Mouse (Mus musculus): ENCODE measurements around the gene Nckap5l.

Gene Nckap5l

GRCm38 (mm10) chr15:99457606-99458401, at the start of gene Nckap5l:
Gene Nckap5l (minus strand): TSS chr15:99457748.
- peak; percentile 89 to 94 for DNase-seq

GRCm38 (mm10) chr15:99505324-99506095, 48.0 kb upstream of the Nckap5l start:
- DNase-seq = peak; percentile 76 to 88

GRCm38 (mm10) chr15:99503256-99503655, 45.7 kb upstream of the Nckap5l start:
- DNase-seq = no peak

- no peak for DNase-seq
Observed at GRCm38 (mm10) chr15:99502311-99502831, 44.8 kb upstream of the Nckap5l start.

- DNase-seq = no peak
Observed at GRCm38 (mm10) chr15:99501292-99502260, 44.0 kb upstream of the Nckap5l start.

- peak; percentile 72 to 85 for DNase-seq
Observed at GRCm38 (mm10) chr15:99500320-99500719, 42.8 kb upstream of the Nckap5l start.

- no peak for DNase-seq
Observed at GRCm38 (mm10) chr15:99499726-99500125, 42.2 kb upstream of the Nckap5l start.

GRCm38 (mm10) chr15:99498781-99499180, 41.2 kb upstream of the Nckap5l start:
- DNase-seq = peak; percentile 68 to 86

- DNase-seq = no peak
Observed at GRCm38 (mm10) chr15:99498356-99498755, 40.8 kb upstream of the Nckap5l start.

- peak; percentile 89 to 92 for DNase-seq
Observed at GRCm38 (mm10) chr15:99497527-99498242, 40.1 kb upstream of the Nckap5l start.

GRCm38 (mm10) chr15:99497061-99497460, 39.5 kb upstream of the Nckap5l start:
- DNase-seq = peak; percentile 59 to 66

GRCm38 (mm10) chr15:99484745-99485144, 27.2 kb upstream of the Nckap5l start:
- no peak for DNase-seq

GRCm38 (mm10) chr15:99475814-99476213, 18.3 kb upstream of the Nckap5l start:
- DNase-seq = no peak

- peak; percentile 87 to 92 for DNase-seq
Observed at GRCm38 (mm10) chr15:99474576-99474926, 17.0 kb upstream of the Nckap5l start, which contains the start of gene Bcdin3d. Gene Bcdin3d (minus strand): TSS chr15:99474730.

GRCm38 (mm10) chr15:99473801-99474575, 16.4 kb upstream of the Nckap5l start:
- DNase-seq = peak; percentile 67 to 72

GRCm38 (mm10) chr15:99472972-99473371, 15.4 kb upstream of the Nckap5l start:
- no peak for DNase-seq

GRCm38 (mm10) chr15:99471677-99472063, 14.1 kb upstream of the Nckap5l start:
- no peak for DNase-seq

- DNase-seq = peak; percentile 49 to 65
Observed at GRCm38 (mm10) chr15:99470971-99471676, 13.6 kb upstream of the Nckap5l start.

- no peak for DNase-seq
Observed at GRCm38 (mm10) chr15:99470224-99470761, 12.7 kb upstream of the Nckap5l start.

- DNase-seq = no peak
Observed at GRCm38 (mm10) chr15:99469736-99470135, 12.2 kb upstream of the Nckap5l start.
